Mouse (Mus musculus) ovary, postnatal 36 days (tissue): ENCODE measurements at regions not wholly inside any gene's neighbourhood (a gene's known extent, or its start where the extent isn't known, plus 50 kb on each side); places are given as distances from the start of the nearest gene placed in this dataset.
"Not testable (repeated sequence)": the region's sequence is repeated elsewhere in the genome, so short reads cannot be mapped to it uniquely, and the experiment has no call there.

Experiments used
- DNase-seq: peaks from one replicate; pipeline ENCODE4 v3.0.0; 2022; ENCODE audit warnings: low spot score, mixed read lengths

DNA sequence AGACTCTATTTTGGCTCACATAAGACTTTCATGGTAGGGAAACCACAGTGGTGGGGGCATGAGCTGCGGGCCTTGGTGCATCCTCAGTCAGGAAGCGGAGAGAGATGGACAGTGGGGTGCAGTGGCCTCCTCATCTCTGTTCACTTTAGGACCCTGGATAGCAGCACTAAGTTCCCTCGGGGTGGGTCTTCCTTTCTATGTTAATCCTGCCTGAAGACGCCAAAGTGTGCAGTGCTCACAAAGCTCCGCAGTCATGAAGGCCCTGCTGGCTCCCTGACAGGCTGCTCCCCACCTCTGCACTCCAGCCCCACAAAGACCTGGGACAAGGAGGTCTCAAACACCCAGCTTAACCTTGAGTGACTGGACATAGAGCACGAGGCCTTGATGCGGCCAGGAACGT lies 56.8 kb downstream of the Sox1 start:
- no peak for DNase-seq

DNA sequence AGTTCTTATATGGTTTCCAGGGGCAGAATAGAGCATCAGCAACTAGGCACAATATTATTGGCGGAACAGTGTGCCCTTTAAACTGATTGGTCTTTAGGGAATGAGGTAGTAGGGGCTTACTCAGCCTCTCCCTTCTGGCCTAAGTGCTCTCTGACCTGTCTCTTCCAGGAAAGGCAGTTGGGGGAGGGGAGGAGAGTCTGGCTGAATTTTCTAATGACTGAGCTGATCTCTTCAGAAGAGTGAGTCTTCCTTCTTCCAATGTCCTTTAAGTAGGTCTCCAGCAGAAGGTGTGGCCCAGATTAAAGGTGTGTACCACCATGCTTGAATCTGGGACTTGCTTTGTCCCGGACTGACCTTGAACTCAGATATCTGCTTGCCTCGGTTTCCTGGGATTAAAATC lies 60.3 kb downstream of the Sox1 start:
- not testable (repeated sequence) for DNase-seq

DNA sequence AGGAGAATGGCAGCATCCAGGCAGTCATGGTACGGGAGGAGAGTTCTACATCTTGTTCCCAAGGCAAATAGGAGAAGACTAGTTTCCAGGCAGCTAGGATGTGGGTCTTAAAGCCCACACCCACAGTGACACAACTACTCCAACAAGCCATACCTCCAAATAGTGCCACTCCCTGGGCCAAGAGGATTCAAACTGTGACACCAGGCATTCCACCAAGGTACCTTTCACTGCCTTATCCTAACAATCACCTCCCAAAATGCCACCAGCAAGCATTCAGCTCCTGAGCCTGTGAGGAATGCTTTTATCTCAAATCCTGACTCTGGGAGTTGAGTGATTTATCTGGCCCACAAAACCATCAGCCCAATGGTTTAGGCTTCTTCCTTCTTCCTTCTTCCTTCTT lies 61.2 kb downstream of the Sox1 start:
- DNase-seq = no peak

DNA sequence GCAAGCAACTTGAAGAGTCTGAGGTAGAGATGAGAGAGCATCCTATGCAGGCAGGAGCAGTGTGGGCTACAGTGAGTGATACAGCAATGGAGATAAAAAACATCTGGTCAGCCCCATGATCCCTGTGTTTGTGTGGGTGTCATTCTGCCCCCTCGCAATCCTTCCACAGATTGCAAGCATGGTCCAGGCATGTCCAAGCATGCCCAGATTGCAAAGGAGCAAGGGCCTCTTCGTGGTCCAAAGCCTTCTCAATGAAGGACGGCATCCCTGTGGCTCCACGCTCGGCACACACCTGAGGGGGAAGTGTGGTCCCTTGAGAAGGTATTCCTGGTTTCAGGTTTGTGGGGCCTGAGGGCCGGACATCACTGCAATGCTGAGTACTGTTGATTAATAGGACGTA lies 61.9 kb downstream of the Sox1 start:
- no peak for DNase-seq

DNA sequence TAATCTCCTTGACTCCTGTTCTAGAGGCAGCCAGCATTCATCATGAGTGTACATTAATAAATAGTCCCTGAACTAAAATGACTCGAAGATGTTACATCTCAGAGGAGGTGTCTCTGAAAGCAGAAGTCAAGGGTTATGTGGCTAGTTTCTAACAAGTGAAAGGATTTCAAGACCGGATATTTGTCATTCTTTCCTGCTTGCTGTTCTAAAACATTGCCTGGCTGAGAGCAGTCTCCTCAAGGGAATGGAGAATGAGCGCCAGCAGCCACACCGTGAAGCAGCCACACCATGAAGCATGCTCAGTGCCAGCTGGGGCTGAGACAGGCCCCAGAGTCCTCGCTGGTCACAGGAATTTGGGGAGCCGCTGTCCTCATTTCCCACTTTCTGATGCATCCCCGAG lies 71.8 kb downstream of the Sox1 start:
- DNase-seq = no peak

DNA sequence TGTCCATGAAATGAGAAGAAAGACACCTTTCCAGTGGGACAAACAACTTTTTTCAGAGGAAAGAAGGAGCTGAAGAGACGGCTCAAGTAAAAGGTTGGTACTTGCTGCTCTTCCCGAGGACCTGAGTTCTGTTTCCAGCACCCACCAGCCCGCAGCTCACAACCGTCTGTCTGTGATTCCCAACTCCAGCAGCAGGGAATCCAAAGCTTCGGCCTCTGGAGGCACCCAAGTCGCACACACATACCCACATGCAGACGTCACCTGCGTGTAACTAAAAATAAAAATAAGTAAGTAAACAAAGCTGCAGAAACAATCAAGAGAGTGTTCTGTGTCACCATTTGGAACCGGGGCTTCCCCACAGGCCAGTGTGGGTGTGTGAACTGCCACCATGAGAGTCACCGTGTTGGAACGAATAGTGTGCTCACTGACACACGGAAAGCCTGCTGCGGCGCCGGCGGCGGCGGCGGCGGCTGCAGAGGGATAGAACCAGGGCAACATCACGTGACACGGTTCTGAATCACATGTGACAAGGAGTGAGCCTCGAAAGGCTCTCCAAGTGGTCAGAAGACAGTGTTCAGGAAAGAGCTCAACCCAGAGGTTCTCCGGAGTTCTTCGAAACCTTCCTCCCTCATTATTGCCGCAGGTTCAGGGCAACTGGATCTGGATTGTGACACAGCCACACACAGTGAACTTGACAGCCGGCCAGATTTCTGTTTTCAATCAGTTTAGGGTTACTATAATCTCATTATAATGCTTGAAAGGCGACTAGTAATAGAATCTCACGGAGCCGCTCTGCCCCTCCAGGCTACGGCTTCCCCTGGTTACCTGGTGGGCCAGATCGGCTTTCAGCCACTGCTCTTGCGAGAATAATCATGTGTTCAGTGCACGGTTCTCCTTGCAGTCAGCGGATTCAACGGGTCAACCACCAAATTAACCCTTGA lies 72.6 kb downstream of the Sox1 start:
- no peak for DNase-seq

DNA sequence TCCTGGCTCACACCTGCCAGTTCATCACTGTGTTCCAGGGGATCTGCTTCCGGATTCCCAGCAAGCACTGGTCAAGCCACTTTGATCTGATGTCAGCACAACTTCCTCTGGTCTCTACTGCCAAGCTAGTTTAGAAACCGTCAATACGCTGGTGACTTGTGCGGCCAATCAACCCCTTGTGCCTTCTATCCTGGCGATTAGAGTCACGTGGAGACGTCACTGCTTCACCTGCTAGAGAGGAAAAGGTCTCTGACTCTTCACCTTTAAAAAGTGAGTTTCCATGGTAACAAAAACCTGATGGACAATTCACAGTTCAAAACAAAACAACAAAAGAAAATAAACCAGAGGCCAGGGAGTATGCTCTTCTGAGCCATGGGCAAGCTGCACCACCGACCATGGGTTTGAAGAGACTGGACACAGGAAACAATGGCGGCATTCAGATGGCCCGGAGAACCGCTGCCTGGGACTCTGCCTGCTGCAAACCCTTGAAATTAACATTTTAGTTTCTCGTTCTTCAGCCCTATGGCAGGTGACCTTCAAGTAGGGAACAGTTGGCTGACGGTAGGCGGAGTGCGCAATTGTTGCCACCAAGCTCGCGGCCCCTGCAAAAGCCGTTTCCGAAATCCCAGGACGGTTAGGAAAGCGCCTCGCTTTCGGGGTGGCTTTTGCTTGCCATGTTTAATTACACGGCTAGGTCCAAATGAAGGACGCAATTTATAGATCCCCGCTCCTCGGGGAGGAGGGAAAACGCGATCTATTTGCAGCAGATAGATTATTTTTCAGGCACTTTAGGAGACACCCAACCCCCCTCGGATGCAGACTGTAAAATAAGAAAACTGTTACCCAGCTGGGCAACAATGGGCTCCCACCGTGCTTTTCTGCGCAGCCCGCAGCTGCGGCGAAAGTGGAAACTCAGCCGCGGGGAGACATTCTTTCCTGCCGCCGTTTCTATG lies 82.6 kb downstream of the Sox1 start:
- no peak for DNase-seq

DNA sequence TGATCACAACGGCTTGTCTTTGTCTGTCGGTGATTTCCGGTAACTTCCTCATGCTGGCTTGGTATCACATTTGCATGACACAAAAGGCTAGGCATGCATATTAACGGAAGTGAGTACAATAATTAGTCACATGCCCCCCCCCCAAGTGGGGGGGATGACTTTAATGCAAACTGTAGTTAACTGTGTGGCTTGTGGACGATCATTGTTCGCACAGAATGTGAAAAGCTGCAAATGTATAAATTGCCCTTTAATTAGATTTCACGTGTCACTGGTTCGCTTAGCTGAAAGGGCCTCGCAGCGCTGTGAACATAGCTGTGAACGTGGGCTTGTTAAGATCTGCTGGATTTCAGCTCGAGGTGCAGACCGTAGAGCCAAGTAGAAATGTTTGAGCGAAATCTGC lies 86.8 kb downstream of the Sox1 start:
- no peak for DNase-seq

DNA sequence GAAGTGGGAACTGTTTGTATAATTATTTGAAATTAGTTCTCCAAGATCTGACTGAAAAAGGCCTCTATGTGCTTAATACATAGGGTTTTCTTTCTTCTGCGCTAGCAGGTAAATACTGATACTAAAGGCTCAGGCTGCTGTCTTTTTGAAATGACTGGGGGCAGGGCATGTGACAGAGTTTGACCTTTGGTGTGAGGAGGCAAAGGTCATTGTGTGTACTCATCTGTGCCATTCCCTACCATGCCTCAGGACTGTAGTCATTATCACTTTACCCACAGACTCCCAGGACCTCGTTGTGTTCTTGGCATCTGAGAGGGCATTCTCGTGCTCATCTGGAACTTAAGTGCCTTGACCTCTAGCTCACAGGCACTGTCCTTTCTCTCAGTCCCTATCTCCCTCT lies 88.5 kb downstream of the Sox1 start:
- no peak for DNase-seq

DNA sequence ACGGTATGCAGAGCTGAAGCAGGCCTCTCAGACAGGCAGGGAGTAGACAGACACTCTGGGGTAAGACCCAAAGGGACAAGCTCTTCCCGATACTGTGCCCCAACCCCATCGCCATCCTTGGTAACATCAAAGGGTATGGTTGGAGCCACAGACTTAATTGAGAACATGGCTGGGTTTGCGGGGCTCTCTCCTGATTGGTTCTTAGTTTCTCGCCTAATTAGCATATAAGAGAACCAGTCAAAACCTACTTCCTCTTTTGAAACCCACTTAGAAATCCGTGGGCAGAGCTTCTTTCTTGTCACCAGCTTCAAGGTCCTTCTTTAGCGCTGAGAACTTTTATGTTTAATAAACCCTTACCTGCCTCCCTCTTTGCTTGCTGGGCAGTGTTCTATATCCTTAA lies 87.5 kb upstream of the Spaca7 start:
- DNase-seq = no peak

DNA sequence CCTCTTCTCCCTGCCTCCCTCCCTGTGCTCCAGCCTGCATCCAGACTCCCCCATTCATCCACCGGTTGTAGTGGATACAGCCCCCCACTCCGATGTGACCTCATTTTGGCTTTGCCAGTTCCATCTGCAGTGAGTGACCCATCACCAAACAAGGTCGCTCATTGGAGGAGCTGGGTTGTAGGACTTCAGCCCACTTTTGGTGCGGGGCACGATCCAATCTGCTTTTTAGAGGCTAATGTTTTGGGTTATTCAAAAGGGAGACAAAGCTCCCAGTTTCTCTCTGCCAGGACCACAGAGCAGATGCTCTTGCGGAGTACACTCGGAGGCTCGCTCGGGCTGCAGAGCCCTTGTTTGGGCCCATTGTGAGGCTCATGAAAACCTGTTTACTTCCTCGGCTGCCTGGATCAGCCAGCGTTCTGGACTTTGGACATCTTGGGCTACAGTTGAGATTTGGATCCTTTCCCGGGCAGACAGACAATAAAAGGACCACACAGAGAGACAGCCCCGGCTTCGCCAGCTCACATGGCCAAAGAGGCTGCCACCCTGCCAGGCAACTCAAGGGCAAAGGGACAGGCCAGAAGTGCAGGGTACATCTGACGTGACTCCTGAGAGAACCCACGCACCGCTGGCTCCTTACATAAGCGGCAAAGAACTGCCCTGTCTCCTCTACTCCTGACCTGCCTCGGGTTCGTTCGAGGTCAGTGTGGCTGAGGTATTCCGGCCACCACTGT lies 86.3 kb upstream of the Spaca7 start:
- DNase-seq = peak; percentile 26

DNA sequence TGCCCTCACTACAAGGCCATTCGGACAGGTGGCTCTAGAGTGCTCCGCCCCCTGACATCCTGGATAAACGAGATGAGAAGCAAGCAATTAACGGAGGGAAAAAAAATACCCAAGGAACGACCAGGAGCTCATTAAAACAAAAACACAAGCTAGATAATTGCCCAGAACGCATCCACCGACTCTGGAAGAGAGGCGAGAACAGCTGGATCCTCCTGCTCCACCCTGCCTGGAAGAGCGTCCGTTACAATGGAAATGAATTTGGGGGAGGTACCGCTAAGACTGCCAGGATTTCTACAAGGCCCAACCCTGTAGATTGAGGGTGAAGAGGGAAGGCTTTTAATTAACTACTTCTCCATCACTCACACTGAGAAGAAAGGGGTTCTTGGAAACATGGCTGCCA lies 85.6 kb upstream of the Spaca7 start:
- no peak for DNase-seq

DNA sequence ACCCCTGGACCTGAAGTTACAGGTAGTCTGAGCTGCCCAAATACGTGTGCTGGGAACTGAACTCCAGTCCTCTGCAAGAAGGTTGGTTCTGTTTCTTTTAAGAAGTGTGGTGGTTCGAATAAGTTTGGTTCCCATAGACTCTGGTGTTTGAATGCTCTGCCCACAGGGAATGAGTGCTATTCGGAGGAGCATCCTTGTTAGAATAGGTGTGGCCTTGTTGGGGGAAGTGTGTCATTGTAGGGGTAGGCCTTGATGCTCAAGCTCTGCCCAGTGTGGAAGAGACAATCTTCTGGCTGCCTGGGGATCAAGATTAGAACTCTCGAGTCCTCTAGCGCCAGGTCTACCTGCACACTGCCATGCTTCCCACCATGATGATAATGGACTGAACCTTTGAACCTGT lies 83.6 kb upstream of the Spaca7 start:
- no peak for DNase-seq

DNA sequence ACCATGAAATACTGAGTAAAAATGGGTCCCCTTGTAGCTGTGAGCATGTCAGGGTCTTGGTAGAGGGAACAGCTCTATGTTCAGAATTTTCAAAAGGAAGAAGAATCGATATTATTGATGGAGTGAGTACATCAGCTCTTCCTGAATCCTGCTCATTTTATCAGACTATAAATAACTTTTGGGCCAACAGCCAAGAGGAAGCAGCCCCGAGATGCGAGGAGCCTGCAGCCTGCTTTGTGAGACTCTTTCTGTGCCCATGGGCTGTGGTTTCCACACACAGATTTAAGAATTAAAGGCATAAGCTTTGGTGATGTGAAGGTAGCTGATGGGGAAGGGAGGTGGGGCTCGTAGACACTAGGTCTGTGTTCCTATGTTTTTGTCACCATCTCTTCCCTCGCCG lies 81.4 kb upstream of the Spaca7 start:
- no peak for DNase-seq

DNA sequence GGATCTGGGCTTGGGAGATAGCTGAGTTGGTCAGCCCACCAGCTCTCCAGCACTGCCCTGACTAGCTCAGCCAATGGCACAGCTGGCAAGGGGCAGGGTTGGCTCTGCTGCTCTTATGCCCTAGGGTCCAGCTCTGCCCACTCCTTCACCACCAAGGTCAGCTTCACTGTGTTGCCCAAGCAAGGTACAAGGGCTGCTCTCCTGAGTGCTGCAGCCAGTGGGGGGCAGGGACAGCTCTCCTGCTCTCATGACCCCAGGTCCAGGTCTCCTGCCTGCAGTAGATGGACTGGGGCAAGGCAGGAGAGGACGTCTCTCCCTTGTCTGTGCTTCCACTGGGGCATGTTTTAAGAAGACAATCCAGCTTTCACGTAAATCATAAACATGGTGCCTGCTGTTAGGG lies 80.4 kb upstream of the Spaca7 start:
- DNase-seq = no peak

DNA sequence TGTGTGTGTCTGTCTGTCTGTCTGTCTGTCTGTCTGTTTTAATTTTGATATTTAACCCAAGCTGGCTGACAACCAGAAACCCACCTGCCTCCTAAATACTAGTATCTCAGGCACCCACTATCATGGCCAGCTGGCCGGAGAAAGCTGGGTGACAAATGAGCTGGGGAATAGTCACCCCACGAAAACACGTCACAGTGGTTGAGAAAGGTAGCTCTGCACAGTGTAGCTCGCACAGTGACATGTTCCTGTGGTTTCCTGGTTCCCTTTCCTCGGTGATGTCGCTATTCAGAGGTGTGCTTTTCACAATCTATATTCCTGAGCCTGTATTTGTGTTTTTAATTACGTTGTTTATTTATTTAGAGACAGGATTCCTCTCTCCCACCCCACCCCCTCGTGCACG lies 78.3 kb upstream of the Spaca7 start:
- no peak for DNase-seq

DNA sequence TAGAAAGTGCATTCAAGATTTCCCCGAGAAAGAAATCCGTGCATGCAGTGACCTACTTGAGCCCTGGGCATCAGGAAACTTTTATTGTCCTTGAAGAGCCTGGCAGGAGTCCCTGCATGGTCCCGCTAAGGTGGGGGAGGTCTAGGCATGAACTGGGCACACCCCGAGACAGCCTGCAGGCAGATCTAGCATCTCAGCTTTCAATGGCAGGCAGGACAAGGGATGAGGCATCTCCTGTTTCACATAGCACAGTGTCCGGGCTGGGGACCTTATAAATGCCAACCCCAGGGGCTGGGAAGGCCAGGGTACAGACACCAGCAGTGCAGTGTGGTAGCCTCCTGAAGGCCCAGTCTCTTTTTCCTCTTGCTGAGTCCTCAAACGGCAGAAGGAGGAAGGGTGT lies 75.4 kb upstream of the Spaca7 start:
- no peak for DNase-seq

DNA sequence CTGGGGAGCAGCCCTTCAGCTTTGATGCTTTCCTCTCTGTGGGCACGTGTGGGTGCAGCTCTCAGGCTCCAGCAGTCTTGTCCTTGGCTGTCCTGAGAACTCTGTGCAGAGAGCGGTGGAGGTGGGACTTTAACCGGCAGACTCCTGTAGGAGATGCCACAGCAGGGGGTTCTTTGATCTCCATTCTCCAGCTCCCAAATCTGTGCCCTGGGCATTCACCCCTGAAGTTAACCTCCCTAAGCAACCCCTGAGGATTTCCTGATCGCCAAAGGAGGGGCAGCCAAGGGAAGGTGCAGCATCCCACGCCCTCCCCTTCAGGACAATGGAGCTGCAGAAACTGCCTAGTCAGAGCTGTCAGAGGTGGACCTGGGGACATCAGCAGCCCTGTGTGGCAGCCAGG lies 73.2 kb upstream of the Spaca7 start:
- DNase-seq = no peak

DNA sequence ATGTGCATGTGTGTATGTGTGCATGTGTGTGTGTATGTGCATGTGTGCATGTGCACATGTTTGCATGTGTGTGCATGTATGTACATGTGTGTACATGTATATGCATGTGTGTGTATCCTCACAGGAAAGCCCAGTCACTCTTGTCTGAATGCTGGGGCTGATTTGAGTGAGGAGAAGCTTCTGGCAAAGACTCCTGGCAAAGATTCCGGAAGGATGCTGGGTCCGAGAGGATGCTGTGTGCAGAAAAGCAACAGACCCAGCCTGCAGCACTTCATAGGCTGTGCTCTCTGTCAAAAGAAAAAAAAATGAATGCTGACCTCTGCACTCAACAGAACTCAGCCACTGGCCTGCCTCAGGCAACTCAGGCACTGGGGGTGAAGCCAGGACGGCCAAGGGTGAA lies 72.5 kb upstream of the Spaca7 start:
- no peak for DNase-seq

DNA sequence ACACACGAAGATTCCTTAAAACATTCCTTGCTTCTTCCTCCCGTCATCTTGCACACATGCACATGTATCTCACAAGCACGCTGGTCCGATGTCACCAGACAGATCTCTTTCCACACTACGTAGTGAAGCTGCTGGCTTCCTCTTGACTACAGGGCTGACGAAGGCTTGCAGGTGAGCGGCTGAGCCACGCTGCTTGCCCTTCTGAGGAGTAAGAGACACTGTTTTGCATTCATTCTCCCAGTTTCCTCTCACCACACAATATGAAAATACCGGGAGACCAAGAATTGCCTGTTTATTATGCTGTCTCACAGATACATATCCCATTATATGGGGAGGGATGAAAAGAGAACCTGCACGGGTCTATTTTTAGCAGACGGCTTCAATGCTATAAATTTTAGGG lies 71.0 kb upstream of the Spaca7 start:
- no peak for DNase-seq

DNA sequence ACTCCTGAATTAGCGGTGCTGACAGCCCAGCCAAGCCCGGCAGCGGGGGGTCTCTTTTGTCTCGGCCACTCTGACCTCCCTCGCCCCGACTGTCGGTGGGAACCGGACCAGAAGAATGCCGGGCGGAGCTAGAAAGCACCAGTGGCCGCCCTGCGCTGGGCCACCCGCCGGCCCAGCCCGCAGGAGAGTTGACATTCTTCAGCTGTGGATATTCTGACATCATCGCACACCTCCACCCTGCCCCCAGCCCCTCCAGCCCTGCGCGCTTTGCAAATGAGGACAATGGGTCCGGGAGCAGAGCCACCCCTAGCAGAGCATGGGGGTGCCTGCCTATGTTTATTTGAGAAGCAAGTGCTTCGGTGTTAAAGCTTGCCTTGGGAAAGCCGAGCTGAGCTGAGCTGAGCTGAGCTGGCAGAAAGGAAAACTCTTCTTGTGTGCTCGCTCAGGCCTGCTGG lies 70.5 kb upstream of the Spaca7 start:
- no peak for DNase-seq

DNA sequence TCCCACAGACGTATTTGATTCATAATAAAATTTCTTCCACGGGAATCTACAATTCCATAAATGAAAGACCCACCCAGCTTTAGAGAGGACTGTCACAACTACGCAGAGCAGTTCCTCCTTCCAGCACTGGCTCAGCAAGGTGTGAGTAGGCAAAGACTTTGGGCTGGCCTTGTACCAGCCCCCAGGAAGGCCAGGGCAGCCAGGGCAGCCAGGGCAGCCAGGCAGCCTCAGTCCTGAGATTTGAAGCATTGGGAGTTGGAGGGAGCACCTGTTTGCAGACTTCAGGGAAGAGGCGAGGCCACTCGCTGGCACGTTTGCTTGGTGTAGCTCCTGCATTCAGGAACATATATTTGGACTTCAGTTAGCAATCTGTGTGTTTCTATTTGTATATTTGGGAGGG lies 70.0 kb upstream of the Spaca7 start:
- DNase-seq = no peak
